9 mouse cellular contexts compared by ENCODE assay signal in the genomic region with DNA sequence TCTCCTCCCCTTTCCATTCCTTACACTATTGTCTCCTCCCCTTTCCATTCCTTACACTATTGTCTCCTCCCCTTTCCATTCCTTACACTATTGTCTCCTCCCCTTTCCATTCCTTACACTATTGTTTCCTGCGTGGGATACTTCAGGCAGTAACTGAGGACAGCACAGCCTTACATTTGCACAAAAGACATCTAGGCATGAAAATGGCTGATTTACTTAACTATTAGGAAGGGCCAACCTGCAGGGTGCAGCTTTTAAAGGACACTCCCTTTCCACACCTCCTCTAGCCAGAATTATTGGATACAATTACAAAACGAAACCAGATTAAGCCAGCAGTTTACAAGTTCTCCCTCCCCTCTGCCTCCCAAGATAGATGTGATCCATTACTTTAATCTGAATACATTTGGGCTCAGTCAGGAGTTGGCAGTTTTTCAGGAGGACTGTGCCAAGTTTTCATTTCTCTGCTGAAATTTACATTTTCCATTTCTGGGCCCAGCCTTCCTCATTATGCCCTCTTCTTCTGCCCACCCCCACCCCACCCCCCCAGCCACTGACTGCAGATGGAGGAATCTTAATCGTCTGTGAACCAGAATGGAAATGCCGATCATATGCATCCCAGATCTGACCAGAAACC. TPM values are rescaled to one million over a fixed set of nuclear protein-coding genes. Genes with fewer than 3 reads are reported as not detected.
A peak's percentile ranks its signal among the peaks of the same experiment; 100 is the strongest.
DNase-seq lines count a peak whose midpoint lies in the region; ATAC-seq lines count a peak whose summit lies in the region.
"Had no signal": no experiment of that assay in that cellular context is flagged by ENCODE, and none has a peak within 500 bp of the region (broad histone marks: within the 10 kb centered on the region; RNA-seq: fewer than 3 reads in every experiment).

No protein-coding gene starts in this region.

- no peak overlapping the region for H3K27ac ChIP-seq in hindbrain, embryonic 14.5 days
- H3K27ac ChIP-seq in hindbrain, embryonic 11.5 days (ENCODE audit: low read depth, low read length): no peak overlapping the region
- H3K27ac ChIP-seq in limb, embryonic 15.5 days: peak overlapping the region; percentile 43; the same call in 1 of the 2 replicates

- no peak overlapping the region for H3K4me2 ChIP-seq in hindbrain, embryonic 14.5 days (replicated peaks)
- no peak overlapping the region for H3K4me2 ChIP-seq in hindbrain, embryonic 11.5 days (replicated peaks; ENCODE audit: low read depth, low read length)
- no peak overlapping the region for H3K4me2 ChIP-seq in limb, embryonic 15.5 days

- H3K4me1 ChIP-seq in hindbrain, embryonic 14.5 days (replicated peaks; ENCODE audit: control insufficient read depth, insufficient read depth, low read length): peaks cover 11% of the 10 kb centered on the region
- H3K4me1 ChIP-seq in hindbrain, embryonic 11.5 days (replicated peaks; ENCODE audit: control insufficient read depth, insufficient read depth, low read length): no peaks in the 10 kb centered on the region
- H3K4me1 ChIP-seq in limb, embryonic 15.5 days: peaks cover 14% of the 10 kb centered on the region

- H3K27me3 ChIP-seq in hindbrain, embryonic 14.5 days (ENCODE audit: control insufficient read depth, insufficient read depth, low read length): no peaks in the 10 kb centered on the region
- H3K27me3 ChIP-seq in hindbrain, embryonic 11.5 days (ENCODE audit: control insufficient read depth, insufficient read depth, low read length): no peaks in the 10 kb centered on the region
- H3K27me3 ChIP-seq in limb, embryonic 15.5 days: no peaks in the 10 kb centered on the region

- no peak overlapping the region for H3K4me3 ChIP-seq in hindbrain, embryonic 14.5 days (replicated peaks; ENCODE audit: low read length)
- H3K4me3 ChIP-seq in hindbrain, embryonic 11.5 days (ENCODE audit: low read depth, low read length): no peak overlapping the region
- no peak overlapping the region for H3K4me3 ChIP-seq in limb, embryonic 15.5 days

- peak; percentile 69 for DNase-seq in hindbrain, embryonic 14.5 days (ENCODE audit: low spot score)
- no peak for DNase-seq in hindbrain, embryonic 11.5 days (ENCODE audit: low spot score)
- peak; percentile 64 for DNase-seq in adrenal gland, postnatal 10 days
- peak; percentile 40 to 43 for DNase-seq in frontal cortex, postnatal 10 days (ENCODE audit: low spot score in 2 of 2)
- DNase-seq in cerebellum, adult 8-10 months: no peak
- no peak for DNase-seq in heart, postnatal 25 days (ENCODE audit: low spot score)

- ATAC-seq in hindbrain, embryonic 14.5 days (ENCODE audit: low FRiP score): peak; percentile 81; the same call in 1 of the 2 replicates
- ATAC-seq in hindbrain, embryonic 11.5 days (ENCODE audit: low FRiP score): no peak
- no peak for ATAC-seq in limb, embryonic 15.5 days (ENCODE audit: insufficient number of reproducible peaks, low FRiP score, low TSS enrichment, low read depth)
- ATAC-seq in cerebellum, adult (ENCODE audit: insufficient number of reproducible peaks, low FRiP score, low TSS enrichment): no peak

- no peaks in the 10 kb centered on the region for H3K36me3 ChIP-seq in hindbrain, embryonic 14.5 days (replicated peaks; ENCODE audit: control insufficient read depth, insufficient read depth)
- no peaks in the 10 kb centered on the region for H3K36me3 ChIP-seq in hindbrain, embryonic 11.5 days (ENCODE audit: control insufficient read depth, insufficient read depth, low read length)
- no peaks in the 10 kb centered on the region for H3K36me3 ChIP-seq in limb, embryonic 15.5 days
- H3K36me3 ChIP-seq: G1E had no signal

- intact Hi-C loops in heart, postnatal 25 days (cut with DNase I): no loop called here

- H3K9ac ChIP-seq in hindbrain, embryonic 14.5 days: no peak overlapping the region
- H3K9ac ChIP-seq in hindbrain, embryonic 11.5 days (ENCODE audit: low read depth, low read length): no peak overlapping the region
- H3K9ac ChIP-seq in limb, embryonic 15.5 days: no peak overlapping the region

- H3K9me3 ChIP-seq in hindbrain, embryonic 14.5 days (ENCODE audit: control insufficient read depth, low read length): no peaks in the 10 kb centered on the region
- no peaks in the 10 kb centered on the region for H3K9me3 ChIP-seq in hindbrain, embryonic 11.5 days (ENCODE audit: control insufficient read depth, low read length)
- H3K9me3 ChIP-seq in limb, embryonic 15.5 days: no peaks in the 10 kb centered on the region
- H3K9me3 ChIP-seq: G1E had no signal

- WGBS in hindbrain, embryonic 14.5 days: 41% methylated on average over 4 of the region's 4 CpGs
- WGBS in hindbrain, embryonic 11.5 days: 72% methylated on average over 4 of the region's 4 CpGs
- WGBS in limb, embryonic 15.5 days: 27% methylated on average over 4 of the region's 4 CpGs

RNA-seq across cellular contexts. Expression of a gene that starts 15.6 kb away (rescaled TPM):
- 37.9 and 41.8 TPM in 2 replicates for polyA plus RNA-seq in hindbrain, embryonic 14.5 days (2014; fragmentation: Nextera tagmentation; extraction: Ambion mirVana)
- 38.8 and 42.1 TPM in 2 replicates for polyA plus RNA-seq in hindbrain, embryonic 11.5 days (2014; fragmentation: Nextera tagmentation; extraction: Ambion mirVana)
- 10 to 100 TPM; 48.4 to 50.7 TPM for total RNA-seq in adrenal gland, postnatal 10 days (2021)
- 31.0 and 31.2 TPM in 2 replicates for polyA plus RNA-seq in limb, embryonic 15.5 days (2015; fragmentation: Nextera tagmentation; extraction: Ambion mirVana)
- 10 to 100 TPM; 35.8 to 42.9 TPM for total RNA-seq in heart, postnatal 25 days (2021)

RNA-seq across cellular contexts. Expression of a gene that starts 54.3 kb away (rescaled TPM):
- 152 and 163 TPM in 2 replicates for polyA plus RNA-seq in hindbrain, embryonic 14.5 days (2014; fragmentation: Nextera tagmentation; extraction: Ambion mirVana)
- polyA plus RNA-seq in hindbrain, embryonic 11.5 days (2014; fragmentation: Nextera tagmentation; extraction: Ambion mirVana): 95.6 and 103 TPM in 2 replicates
- total RNA-seq in adrenal gland, postnatal 10 days (2021): 10 to 100 TPM; 29.5 to 34.8 TPM
- 53.8 and 56.0 TPM in 2 replicates for polyA plus RNA-seq in limb, embryonic 15.5 days (2015; fragmentation: Nextera tagmentation; extraction: Ambion mirVana)
- 10 to 100 TPM; 48.1 to 55.1 TPM for total RNA-seq in heart, postnatal 25 days (2021)

Comparison
In these comparisons a context has a peak if more than half of its experiments do, and no peak if none do; other contexts are left out.
1. DNase-seq: peak in hindbrain, embryonic 14.5 days (single experiment), adrenal gland, postnatal 10 days (single experiment) and frontal cortex, postnatal 10 days (2 of 2); none in hindbrain, embryonic 11.5 days (single experiment), cerebellum, adult 8-10 months (single experiment) and heart, postnatal 25 days (single experiment).